Mouse (Mus musculus): ENCODE measurements around the gene Wnt5a. TPM values are rescaled to one million over a fixed set of nuclear protein-coding genes. Genes with fewer than 3 reads are reported as not detected.

Wnt5a gene
- total RNA-seq, 2 experiments from 2014 or later: 17.8 to 19.8 TPM

GRCm38 (mm10) chr14:28507471-28507870, 2.9 kb downstream of the Wnt5a start:
- DNase-seq (ENCODE audit: low spot score): peak; percentile 29
- intact Hi-C loops (cut with DNase I): loop anchor here (5.0 to 10.0 kb wide), 4 partner anchors 245 to 587 kb away; no protein-coding TSS in a partner anchor

- no peak for DNase-seq (ENCODE audit: low spot score)
- intact Hi-C loops (cut with DNase I): loop anchor here (2.0 to 10.0 kb wide), 6 partner anchors 226 to 702 kb away; no protein-coding TSS in a partner anchor
Observed at GRCm38 (mm10) chr14:28508288-28509258, 4.0 kb downstream of the Wnt5a start.

- DNase-seq (ENCODE audit: low spot score): no peak
- intact Hi-C loops (cut with DNase I): loop anchor here (2.0 to 10.0 kb wide), 6 partner anchors 227 to 703 kb away; no protein-coding TSS in a partner anchor
Observed at GRCm38 (mm10) chr14:28509441-28510340, 5.1 kb downstream of the Wnt5a start.

GRCm38 (mm10) chr14:28510341-28511028, 5.9 kb downstream of the Wnt5a start:
- intact Hi-C loops (cut with DNase I): no loop called here
- DNase-seq (ENCODE audit: low spot score): peak; percentile 12

- intact Hi-C loops (cut with DNase I): no loop called here
- DNase-seq (ENCODE audit: low spot score): no peak
Observed at GRCm38 (mm10) chr14:28511029-28511651, 6.6 kb downstream of the Wnt5a start.

- DNase-seq (ENCODE audit: low spot score): no peak
- intact Hi-C loops (cut with DNase I): no loop called here
Observed at GRCm38 (mm10) chr14:28512805-28513590, 8.4 kb downstream of the Wnt5a start.

GRCm38 (mm10) chr14:28514171-28514570, 9.6 kb downstream of the Wnt5a start:
- intact Hi-C loops (cut with DNase I): no loop called here

GRCm38 (mm10) chr14:28515331-28515730, 10.8 kb downstream of the Wnt5a start:
- no peak for DNase-seq (ENCODE audit: low spot score)
- intact Hi-C loops (cut with DNase I): no loop called here

More at GRCm38 (mm10) chr14:28514171-28514570, 9.6 kb downstream of the Wnt5a start:
- DNase-seq (ENCODE audit: low spot score): no peak

- DNase-seq (ENCODE audit: low spot score): no peak
- intact Hi-C loops (cut with DNase I): no loop called here
Observed at GRCm38 (mm10) chr14:28517631-28518560, 13.3 kb downstream of the Wnt5a start.

GRCm38 (mm10) chr14:28521106-28521505, 16.6 kb downstream of the Wnt5a start:
- no peak for DNase-seq (ENCODE audit: low spot score)
- intact Hi-C loops (cut with DNase I): no loop called here

GRCm38 (mm10) chr14:28522611-28523010, 18.1 kb downstream of the Wnt5a start:
- intact Hi-C loops (cut with DNase I): no loop called here
- DNase-seq (ENCODE audit: low spot score): no peak

GRCm38 (mm10) chr14:28525566-28525965, 21.0 kb downstream of the Wnt5a start:
- no peak for DNase-seq (ENCODE audit: low spot score)
- intact Hi-C loops (cut with DNase I): no loop called here

- intact Hi-C loops (cut with DNase I): no loop called here
- DNase-seq (ENCODE audit: low spot score): no peak
Observed at GRCm38 (mm10) chr14:28528151-28528685, 23.7 kb downstream of the Wnt5a start.

GRCm38 (mm10) chr14:28531531-28531930, 27.0 kb downstream of the Wnt5a start:
- DNase-seq (ENCODE audit: low spot score): no peak
- intact Hi-C loops (cut with DNase I): no loop called here

GRCm38 (mm10) chr14:28532943-28533342, 28.4 kb downstream of the Wnt5a start:
- intact Hi-C loops (cut with DNase I): no loop called here
- DNase-seq (ENCODE audit: low spot score): peak; percentile 69

GRCm38 (mm10) chr14:28533876-28534275, 29.3 kb downstream of the Wnt5a start:
- no peak for DNase-seq (ENCODE audit: low spot score)
- intact Hi-C loops (cut with DNase I): no loop called here

- intact Hi-C loops (cut with DNase I): no loop called here
Observed at GRCm38 (mm10) chr14:28535814-28536213, 31.3 kb downstream of the Wnt5a start.

More at GRCm38 (mm10) chr14:28535814-28536213, 31.3 kb downstream of the Wnt5a start:
- no peak for DNase-seq (ENCODE audit: low spot score)
